Mouse (Mus musculus) heart, postnatal 36 days (tissue): ENCODE measurements at regions not wholly inside any gene's neighbourhood (a gene's known extent, or its start where the extent isn't known, plus 50 kb on each side); places are given as distances from the start of the nearest gene placed in this dataset.

Source experiments
- DNase-seq, 2 experiments: peaks; one replicate each; pipeline ENCODE4 v3.0.0; 2021 to 2022
- intact Hi-C: fragments of 180-260 bp; cut with DNase I; formaldehyde crosslinking; loops from one replicate; pipeline ENCODE4 v1.15.1; 2025

DNA sequence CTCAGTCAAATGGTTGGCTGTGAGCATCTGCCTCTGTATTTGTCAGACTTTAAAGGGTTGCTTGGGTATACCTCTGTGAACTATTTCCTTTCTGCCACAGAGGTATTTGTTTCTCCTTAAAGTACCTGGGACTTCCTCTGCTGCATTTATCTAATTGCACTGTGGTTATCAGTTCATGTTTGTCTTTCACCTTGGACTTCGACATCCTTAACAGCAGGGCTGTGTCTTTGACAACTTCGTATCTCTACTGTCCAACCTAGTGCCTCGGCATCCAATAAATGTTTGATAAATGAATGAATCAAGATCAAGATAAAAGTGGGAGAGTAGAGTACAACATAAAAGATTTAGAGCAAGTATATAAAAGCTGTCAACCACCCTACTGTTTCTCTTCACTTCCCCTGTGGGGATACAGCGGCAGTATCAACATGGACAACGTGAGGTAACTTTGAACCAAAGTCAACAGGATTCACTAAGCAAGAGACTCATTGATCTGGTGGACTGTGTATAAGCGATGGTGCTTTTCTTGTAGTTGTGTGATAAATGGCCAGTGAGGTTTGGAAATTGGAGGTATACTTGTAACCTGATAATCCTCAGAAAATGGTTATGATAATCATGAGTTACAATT lies 199.9 kb upstream of the Cxxc4 start:
- intact Hi-C loops, result no loop called here
- DNase-seq, result no peak

- DNase-seq, result no peak
Observed at GRCm38 (mm10) chr3:134050649-134051048, 185.6 kb upstream of the Cxxc4 start.

GRCm38 (mm10) chr3:134082461-134082860 lies 153.8 kb upstream of the Cxxc4 start:
- intact Hi-C loops, result no loop called here
- no peak for DNase-seq

More at GRCm38 (mm10) chr3:134050649-134051048, 185.6 kb upstream of the Cxxc4 start:
- intact Hi-C loops, result no loop called here

DNA sequence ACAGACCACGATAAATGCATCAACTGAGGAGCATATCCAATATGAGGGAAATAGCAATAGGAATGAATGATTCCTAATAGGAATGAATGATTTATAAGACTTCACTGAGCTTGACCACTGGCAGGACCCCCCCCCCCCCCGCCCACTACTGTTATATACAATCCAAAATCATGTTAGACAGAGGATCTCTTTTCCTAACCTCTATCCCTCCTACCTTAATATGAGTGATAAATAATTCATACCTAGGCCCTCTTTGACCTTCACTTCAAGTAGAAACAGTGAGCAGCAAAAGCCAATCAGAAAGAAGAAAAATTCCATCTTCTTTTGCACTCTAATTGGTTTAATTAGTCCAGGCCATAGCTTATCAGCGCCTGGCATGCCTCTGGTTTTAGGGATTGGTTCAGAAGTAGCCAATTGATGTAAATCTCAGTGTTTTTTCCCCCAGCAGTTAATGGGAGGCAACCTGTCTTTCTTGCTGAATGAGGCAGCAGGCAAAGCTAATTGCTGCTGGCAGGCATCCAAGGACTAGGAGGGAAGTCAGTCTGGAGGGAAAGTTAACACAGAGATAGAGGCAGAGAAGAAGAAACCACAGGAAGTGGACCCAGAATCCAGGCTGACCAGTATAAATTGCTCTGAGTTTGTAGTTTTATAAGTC lies 136.7 kb upstream of the Cxxc4 start:
- no peak for DNase-seq
- intact Hi-C loops, result no loop called here

DNA sequence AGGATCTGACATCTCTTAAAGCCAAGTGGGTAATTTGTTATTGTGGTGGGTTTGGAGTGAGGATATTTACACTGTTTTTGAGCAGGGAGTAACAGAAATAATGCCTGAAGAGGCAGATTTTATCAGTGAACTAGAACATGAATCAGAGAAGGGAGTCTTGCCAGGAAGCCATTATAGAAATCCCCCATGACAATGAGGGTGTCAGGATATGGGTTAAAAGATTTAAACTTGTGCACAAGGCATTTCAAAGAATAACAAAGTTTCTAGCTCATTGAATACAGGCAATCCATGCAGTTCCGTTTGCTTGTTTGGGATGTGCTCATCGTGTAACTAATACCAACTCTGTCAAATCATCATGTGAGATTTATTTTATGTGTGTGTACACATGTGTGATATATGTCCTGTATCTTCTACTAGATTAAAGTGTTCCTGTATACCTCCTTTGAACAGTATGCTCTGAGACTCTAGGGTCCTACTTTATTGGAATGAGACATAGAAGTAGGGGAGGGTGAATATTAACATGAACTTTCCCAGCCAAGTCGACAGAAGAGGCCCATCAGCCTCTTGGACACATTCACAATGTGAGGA lies 134.0 kb upstream of the Cxxc4 start:
- intact Hi-C loops, result no loop called here
- no peak for DNase-seq

GRCm38 (mm10) chr3:134104625-134105024 lies 131.7 kb upstream of the Cxxc4 start:
- intact Hi-C loops, result no loop called here
- no peak for DNase-seq

DNA sequence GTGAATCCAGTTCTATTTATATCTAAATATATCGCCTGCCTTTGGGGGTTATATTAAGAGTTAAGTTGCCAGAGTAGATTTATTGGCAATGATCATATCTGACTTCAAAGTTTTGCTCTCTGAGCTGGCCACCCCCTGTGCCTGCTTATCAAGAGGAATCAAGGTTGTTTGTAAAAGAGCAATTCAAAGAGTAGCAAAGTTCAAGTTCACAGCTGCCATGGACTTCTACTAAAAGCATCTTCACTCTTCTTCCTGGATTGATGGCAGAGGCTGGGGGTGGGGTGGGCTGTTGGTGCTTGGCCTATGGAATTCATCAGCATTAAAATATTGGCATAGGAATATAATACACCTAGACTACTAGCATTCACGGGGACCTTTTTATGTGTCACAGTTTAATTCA lies 131.2 kb upstream of the Cxxc4 start:
- no peak for DNase-seq
- intact Hi-C loops, result no loop called here

DNA sequence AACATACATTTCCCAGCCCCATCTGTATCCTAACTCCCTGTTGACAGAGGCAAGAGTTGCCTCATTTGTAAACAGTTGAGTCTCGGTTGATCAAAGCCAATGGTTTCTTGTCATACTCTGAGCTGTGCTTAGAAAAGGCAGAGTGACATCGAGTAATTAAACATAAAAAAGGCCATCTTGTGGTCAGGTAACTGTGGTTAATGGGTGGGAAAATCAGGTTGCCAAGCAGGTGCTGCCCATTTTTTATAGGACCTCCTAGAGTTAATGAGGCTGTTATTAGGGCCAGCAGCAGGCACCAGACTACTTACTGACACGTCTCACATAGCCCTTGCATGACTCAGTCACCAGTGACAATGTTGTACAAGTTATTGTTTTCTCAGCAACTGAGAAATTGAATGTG lies 130.7 kb upstream of the Cxxc4 start:
- intact Hi-C loops, result no loop called here
- no peak for DNase-seq

GRCm38 (mm10) chr3:134114501-134114900 lies 121.8 kb upstream of the Cxxc4 start:
- DNase-seq, result no peak

GRCm38 (mm10) chr3:134115007-134115406 lies 121.3 kb upstream of the Cxxc4 start:
- DNase-seq, result no peak
- intact Hi-C loops, result no loop called here

More at GRCm38 (mm10) chr3:134114501-134114900, 121.8 kb upstream of the Cxxc4 start:
- intact Hi-C loops, result no loop called here

DNA sequence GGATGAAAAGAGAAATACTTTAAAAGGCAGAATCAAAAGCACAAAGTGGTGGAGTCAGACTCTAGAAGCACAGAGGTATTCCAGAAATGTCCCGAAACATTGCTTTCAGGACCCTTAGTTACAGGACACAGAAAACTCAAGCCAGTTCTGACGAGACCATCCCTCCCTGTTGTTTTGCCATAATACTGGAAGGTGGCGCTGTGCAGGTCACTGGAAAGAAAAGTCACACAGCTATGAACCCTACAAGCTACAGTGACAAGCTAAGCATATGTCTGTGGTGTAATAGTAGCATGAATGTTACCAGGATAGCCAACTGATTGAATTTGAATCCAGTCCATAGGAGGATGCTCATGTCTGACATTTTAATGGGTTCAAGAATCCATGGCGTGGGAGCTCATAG lies 117.4 kb upstream of the Cxxc4 start:
- intact Hi-C loops, result no loop called here
- DNase-seq, result no peak

DNA sequence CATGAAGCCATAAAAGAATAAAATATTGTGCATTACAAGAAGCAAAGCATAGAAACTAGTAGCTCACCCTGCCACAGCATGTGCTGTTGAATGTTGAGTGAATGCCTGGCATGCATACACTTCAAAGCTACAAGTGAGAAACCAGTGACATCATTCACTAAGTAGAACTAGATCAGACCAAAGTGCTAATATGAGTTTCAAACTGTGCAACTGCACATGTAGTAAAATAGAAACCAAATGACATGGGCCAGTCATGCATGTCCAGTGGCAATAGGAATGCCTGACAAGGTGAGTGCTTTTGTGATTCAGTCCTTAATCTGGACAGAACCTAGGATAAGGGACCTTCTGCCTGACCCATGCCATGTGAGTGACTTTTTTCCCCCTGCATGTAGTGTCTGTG lies 111.3 kb upstream of the Cxxc4 start:
- DNase-seq, result no peak
- intact Hi-C loops, result no loop called here

GRCm38 (mm10) chr3:134130412-134130811 lies 105.9 kb upstream of the Cxxc4 start:
- no peak for DNase-seq
- intact Hi-C loops, result no loop called here

- DNase-seq, result no peak
- intact Hi-C loops, result no loop called here
Observed at GRCm38 (mm10) chr3:134145251-134145650, 91.0 kb upstream of the Cxxc4 start.

DNA sequence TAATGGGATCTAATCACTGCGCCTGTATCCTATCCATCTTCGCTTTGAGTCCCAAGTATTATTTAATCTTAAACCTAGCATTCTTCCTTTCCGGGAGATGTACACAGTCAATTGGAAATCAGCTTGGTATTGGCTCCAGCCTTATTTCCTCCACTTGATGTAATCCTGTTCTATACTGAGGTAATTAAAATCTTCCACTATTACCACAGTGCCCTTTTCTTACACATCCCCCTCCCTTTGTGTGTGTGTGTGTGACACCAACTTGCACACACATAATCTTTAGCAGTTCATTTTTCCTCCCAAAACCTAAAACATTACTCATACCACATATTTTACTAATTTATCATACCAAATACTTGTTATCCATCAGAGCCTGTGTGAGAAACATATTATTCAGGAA lies 90.3 kb upstream of the Cxxc4 start:
- DNase-seq, result no peak
- intact Hi-C loops, result no loop called here

DNA sequence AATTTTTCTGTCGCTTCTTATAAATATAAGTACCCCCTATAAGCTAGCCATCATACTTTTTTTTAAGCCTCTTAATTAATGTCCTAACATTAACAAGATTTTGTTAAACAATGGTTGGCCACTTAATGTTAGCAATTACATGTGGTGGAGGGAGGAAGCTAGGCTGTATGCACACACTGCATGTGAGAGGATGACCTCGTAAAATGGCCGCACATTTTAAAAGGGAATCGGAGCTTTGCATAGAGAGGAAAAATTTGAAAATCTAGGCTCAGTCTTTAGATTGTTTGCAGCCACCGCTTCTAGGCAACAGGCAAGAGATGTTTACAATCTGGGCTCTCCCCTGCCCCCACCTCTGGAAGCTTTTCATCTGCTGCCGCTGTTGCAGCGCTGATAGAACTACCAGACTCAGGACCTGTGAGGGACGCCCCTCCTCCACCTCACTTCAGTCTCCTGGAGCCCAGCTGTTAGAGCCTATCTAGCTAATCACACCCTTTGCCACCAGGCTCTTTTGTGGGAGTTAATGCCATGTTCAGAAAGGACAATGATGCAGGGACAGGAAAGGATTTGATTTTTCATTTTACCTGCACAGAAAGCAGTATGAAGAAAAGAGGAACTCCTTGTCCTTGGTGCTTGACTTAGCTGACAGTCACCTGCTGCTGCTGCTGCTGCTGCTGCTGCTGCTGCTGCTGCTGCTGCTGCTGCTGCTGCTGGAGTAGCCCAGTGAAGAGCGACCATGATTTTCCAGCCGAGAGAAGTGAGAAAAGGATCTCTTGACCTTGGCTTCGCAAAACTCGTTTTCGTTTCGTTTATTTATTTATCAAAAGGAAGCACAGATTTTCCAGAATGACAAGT lies 89.7 kb upstream of the Cxxc4 start:
- peak in 1 of 2 experiments; percentile 15 for DNase-seq
- intact Hi-C loops, result no loop called here

- intact Hi-C loops, result no loop called here
- no peak for DNase-seq
Observed at GRCm38 (mm10) chr3:134162288-134162687, 74.0 kb upstream of the Cxxc4 start.

DNA sequence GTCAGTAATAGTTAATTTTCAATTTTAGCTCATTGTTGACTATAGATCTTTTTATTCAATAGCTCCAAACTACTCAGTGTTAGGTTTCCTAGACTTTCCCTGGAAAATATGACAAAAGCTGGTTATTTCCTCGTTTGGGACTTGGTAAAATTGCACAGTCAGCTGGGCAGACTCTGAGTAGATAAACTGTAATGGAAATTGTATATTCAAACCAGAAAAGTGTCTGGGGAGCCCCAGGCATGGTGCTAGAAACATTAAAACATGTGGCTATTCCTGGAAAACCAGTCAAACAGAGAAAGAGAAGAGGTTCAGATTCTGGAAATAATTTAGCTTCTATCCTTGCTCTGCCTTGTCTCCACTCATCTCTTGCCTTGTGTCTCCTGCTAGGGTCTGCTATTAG lies 66.4 kb upstream of the Cxxc4 start:
- no peak for DNase-seq
- intact Hi-C loops, result no loop called here

GRCm38 (mm10) chr3:134172357-134172756 lies 63.9 kb upstream of the Cxxc4 start:
- intact Hi-C loops, result no loop called here
- no peak for DNase-seq

DNA sequence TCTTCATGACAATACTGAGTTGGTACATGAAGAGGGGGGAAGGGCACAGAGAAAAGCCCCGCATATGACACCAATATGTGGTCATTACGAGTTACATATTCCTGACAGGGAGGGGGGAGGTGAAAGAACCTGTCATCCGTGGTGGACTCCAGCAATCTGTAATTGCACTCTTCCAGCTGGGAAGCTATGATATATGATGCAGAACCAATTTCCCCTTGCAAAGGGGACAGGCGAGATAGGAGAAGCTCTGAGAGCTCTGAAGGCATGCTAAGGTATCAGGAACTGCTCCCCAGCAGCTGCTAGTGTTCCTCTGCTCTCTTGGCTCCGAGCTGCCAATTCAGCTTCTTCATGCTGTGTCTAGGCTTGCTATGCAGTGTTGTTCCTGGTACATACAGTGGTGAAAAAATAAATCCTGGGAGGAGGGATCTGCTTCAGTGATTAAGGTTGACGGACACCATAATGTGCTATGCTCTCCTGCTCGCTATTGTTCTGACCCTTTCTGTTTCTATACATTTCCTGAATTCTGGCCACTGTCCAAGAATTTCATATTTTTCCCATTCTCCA lies 57.7 kb upstream of the Cxxc4 start:
- intact Hi-C loops, result no loop called here

GRCm38 (mm10) chr3:134184042-134184441 lies 52.2 kb upstream of the Cxxc4 start:
- intact Hi-C loops, result no loop called here
- DNase-seq, result no peak

More for the DNA sequence above, 57.7 kb upstream of the Cxxc4 start:
- DNase-seq, result no peak
